ENCODE assay signal across 18 mouse cellular contexts in genomic region chr14:27558794-27559491, GRCm38 (mm10). TPM values are rescaled to one million over a fixed set of nuclear protein-coding genes. Genes with fewer than 3 reads are reported as not detected.
DNase-seq lines count a peak whose midpoint lies in the region; ATAC-seq and TF ChIP-seq lines count a peak whose summit lies in the region.
"Had no signal": no experiment of that assay in that cellular context is flagged by ENCODE, and none has a peak within 500 bp of the region (broad histone marks: within the 10 kb centered on the region; RNA-seq: fewer than 3 reads in every experiment).

No protein-coding gene starts in this region.

- no peak overlapping the region for H3K4me2 ChIP-seq in stomach, postnatal 0 days (replicated peaks; ENCODE audit: low read depth)
- H3K4me2 ChIP-seq in hindbrain, embryonic 13.5 days, result no peak overlapping the region
- H3K4me2 ChIP-seq: forebrain, embryonic 13.5 days; hindbrain, embryonic 14.5 days had no signal

- peak; percentile 2 for DNase-seq in left cerebral cortex, postnatal 4 days
- no peak for DNase-seq in left cerebral cortex, adult 2 months (ENCODE audit: extremely low spot score in 1 of 2, low spot score in 2 of 2)
- DNase-seq in 3T3-L1 (ENCODE audit: low read depth, low spot score) (peak; percentile 10), A20 (ENCODE audit: low read depth, low spot score) (peak; percentile 79)
- no peak for DNase-seq in stomach, postnatal 0 days (ENCODE audit: low spot score)
- DNase-seq: adrenal gland, postnatal 14 days; cerebellum, adult 11-12 months; cerebellum, adult 9-11 months; forebrain, postnatal 0 days; gastrocnemius, postnatal 36 days; heart, adult 11 months; heart, postnatal 10 days had no signal

- no peak overlapping the region for H3K27ac ChIP-seq in left cerebral cortex, adult 2 months
- H3K27ac ChIP-seq in stomach, postnatal 0 days (replicated peaks), result no peak overlapping the region
- no peak overlapping the region for H3K27ac ChIP-seq in hindbrain, embryonic 13.5 days
- H3K27ac ChIP-seq: embryonic facial prominence, embryonic 10.5 days; forebrain, embryonic 13.5 days; hindbrain, embryonic 14.5 days had no signal

- intact Hi-C loops in left cerebral cortex, postnatal 4 days (cut with DNase I), result loop anchor here (10.0 kb wide), 1 partner anchor 46 kb away; no protein-coding TSS in a partner anchor
- intact Hi-C loops in left cerebral cortex, adult 2 months (cut with DNase I), result no loop called here

- H3K4me1 ChIP-seq in stomach, postnatal 0 days (replicated peaks; ENCODE audit: control insufficient read depth, insufficient read depth), result no peaks in the 10 kb centered on the region
- H3K4me1 ChIP-seq in hindbrain, embryonic 13.5 days (replicated peaks), result no peaks in the 10 kb centered on the region
- H3K4me1 ChIP-seq: embryonic facial prominence, embryonic 10.5 days; forebrain, embryonic 13.5 days had no signal

- TF ChIP-seq CTCF in left cerebral cortex, adult 2 months (IDR thresholded peaks at IDR 0.05), result no peak
- TF ChIP-seq CTCF in stomach, postnatal 0 days (IDR thresholded peaks at IDR 0.05; ENCODE audit: low read depth), result no peak

- 31% methylated on average over 3 of the region's 3 CpGs for whole genome bisulfite sequencing in stomach, postnatal 0 days
- 77% methylated on average over 3 of the region's 3 CpGs for WGBS in hindbrain, embryonic 13.5 days

- H3K4me3 ChIP-seq in left cerebral cortex, adult 2 months, result no peak overlapping the region
- H3K4me3 ChIP-seq in stomach, postnatal 0 days (ENCODE audit: low read depth, low read length), result no peak overlapping the region
- H3K4me3 ChIP-seq in hindbrain, embryonic 13.5 days, result no peak overlapping the region
- H3K4me3 ChIP-seq: embryonic facial prominence, embryonic 10.5 days; forebrain, embryonic 13.5 days had no signal

- H3K9ac ChIP-seq in stomach, postnatal 0 days (ENCODE audit: low read length), result no peak overlapping the region
- H3K9ac ChIP-seq in hindbrain, embryonic 13.5 days, result no peak overlapping the region
- H3K9ac ChIP-seq: forebrain, embryonic 13.5 days; forebrain, postnatal 0 days; hindbrain, embryonic 14.5 days had no signal

- TF ChIP-seq EP300 in stomach, postnatal 0 days (optimal IDR thresholded peaks at IDR 0.05), result no peak

- H3K9me3 ChIP-seq in stomach, postnatal 0 days (ENCODE audit: control insufficient read depth, low read length), result no peaks in the 10 kb centered on the region
- H3K9me3 ChIP-seq in hindbrain, embryonic 13.5 days, result no peaks in the 10 kb centered on the region
- H3K9me3 ChIP-seq: embryonic facial prominence, embryonic 10.5 days; forebrain, embryonic 13.5 days had no signal

- no peaks in the 10 kb centered on the region for H3K27me3 ChIP-seq in stomach, postnatal 0 days (ENCODE audit: control insufficient read depth, insufficient read depth, low read length)
- H3K27me3 ChIP-seq in hindbrain, embryonic 13.5 days, result no peaks in the 10 kb centered on the region
- H3K27me3 ChIP-seq: forebrain, embryonic 13.5 days; Patski had no signal

- no peaks in the 10 kb centered on the region for H3K36me3 ChIP-seq in stomach, postnatal 0 days (ENCODE audit: control insufficient read depth, insufficient read depth, low read length)
- H3K36me3 ChIP-seq in hindbrain, embryonic 13.5 days, result no peaks in the 10 kb centered on the region
- H3K36me3 ChIP-seq: embryonic facial prominence, embryonic 10.5 days had no signal

- ATAC-seq in stomach, postnatal 0 days (ENCODE audit: low FRiP score, low TSS enrichment), result peak; percentile 88
- ATAC-seq in hindbrain, embryonic 13.5 days (ENCODE audit: low FRiP score), result no peak
- ATAC-seq: activated CD4-positive, CD25-positive, alpha-beta regulatory T cell, adult 4 months; forebrain, embryonic 13.5 days; forebrain, postnatal 0 days; Patski had no signal

RNA-seq across cellular contexts. Expression of gene Ccdc66, which starts 50.7 kb away (rescaled TPM):
- total RNA-seq in left cerebral cortex, postnatal 4 days (2021), result 10 to 100 TPM; 14.4 to 16.0 TPM
- total RNA-seq in left cerebral cortex, adult 2 months (2021), result 10 to 100 TPM; 16.2 to 16.8 TPM
- polyA plus RNA-seq in stomach, postnatal 0 days (2015; fragmentation: Nextera tagmentation; extraction: Ambion mirVana), result 3.3 and 4.0 TPM in 2 replicates
- 10.7 and 14.1 TPM in 2 replicates for polyA plus RNA-seq in hindbrain, embryonic 13.5 days (2015; fragmentation: Nextera tagmentation; extraction: Ambion mirVana)

Comparison
In these comparisons a context has a peak if more than half of its experiments do, and no peak if none do; other contexts are left out.
1. DNase-seq: peak in left cerebral cortex, postnatal 4 days (single experiment), 3T3-L1 (single experiment) and A20 (single experiment); none in left cerebral cortex, adult 2 months (0 of 2) and stomach, postnatal 0 days (single experiment).